Mouse (Mus musculus): ENCODE results near the gene Gm20517.

- TF ChIP-seq CTCF (IDR thresholded peaks at IDR 0.05; ENCODE audit: low read depth, low read length): no peak
- no peak for TF ChIP-seq EP300 (IDR thresholded peaks at IDR 0.05; ENCODE audit: insufficient read depth, low read depth, low read length)
- TF ChIP-seq POLR2A (IDR thresholded peaks at IDR 0.05; ENCODE audit: insufficient read depth, low read length): no peak
Measured at GRCm38 (mm10) chr17:47622912-47623554, 11.6 kb downstream of the Gm20517 start.
